Mouse (Mus musculus): Measurements from ENCODE around the gene Styx. TPM values are rescaled to one million over a fixed set of nuclear protein-coding genes. Genes with fewer than 3 reads are reported as not detected.

Styx gene
- polyA plus RNA-seq (2014; fragmentation: Nextera tagmentation; extraction: Ambion mirVana), result 58.9 and 61.4 TPM in 2 replicates

GRCm38 (mm10) chr14:45350931-45351859, at the start of gene Styx:
Gene Styx (plus strand): TSS chr14:45351093.
- peak within 1 kb of the TSS; percentile 64 for H3K9ac ChIP-seq (ENCODE audit: low read length)
- ATAC-seq (replicated peaks; ENCODE audit: low FRiP score, low TSS enrichment, low read depth) (peak; percentile 98), DNase-seq (ENCODE audit: low spot score) (peak; percentile 95)
- H3K27ac ChIP-seq (ENCODE audit: low read depth), result peak within 1 kb of the TSS; percentile 75
- whole genome bisulfite sequencing, result under 1% methylated on average over 66 of the region's 93 CpGs
- no peaks in the 10 kb centered on the region for H3K27me3 ChIP-seq (replicated peaks; ENCODE audit: control insufficient read depth, insufficient read depth, low read length)
- H3K36me3 ChIP-seq (ENCODE audit: control insufficient read depth, insufficient read depth, low read length), result peaks cover 33% of the 10 kb centered on the region
- no peaks in the 10 kb centered on the region for H3K9me3 ChIP-seq (ENCODE audit: control insufficient read depth, low read length)
- peak within 1 kb of the TSS; percentile 71 for H3K4me3 ChIP-seq (ENCODE audit: low read depth, low read length)
- peak within 1 kb of the TSS; percentile 53 for H3K4me2 ChIP-seq (ENCODE audit: low read length)
- peaks cover 13% of the 10 kb centered on the region for H3K4me1 ChIP-seq (replicated peaks; ENCODE audit: control insufficient read depth, insufficient read depth, low read length)

- H3K27ac ChIP-seq (ENCODE audit: low read depth), result no peak overlapping the region
- H3K27me3 ChIP-seq (replicated peaks; ENCODE audit: control insufficient read depth, insufficient read depth, low read length), result no peaks in the 10 kb centered on the region
- no peak overlapping the region for H3K4me2 ChIP-seq (ENCODE audit: low read length)
- no peaks in the 10 kb centered on the region for H3K9me3 ChIP-seq (ENCODE audit: control insufficient read depth, low read length)
- WGBS, result 77% methylated on average over 4 of the region's 4 CpGs
- no peak for ATAC-seq (replicated peaks; ENCODE audit: low FRiP score, low TSS enrichment, low read depth)
- H3K36me3 ChIP-seq (ENCODE audit: control insufficient read depth, insufficient read depth, low read length), result peaks cover 42% of the 10 kb centered on the region
- no peak for DNase-seq (ENCODE audit: low spot score)
- H3K9ac ChIP-seq (ENCODE audit: low read length), result no peak overlapping the region
- no peaks in the 10 kb centered on the region for H3K4me1 ChIP-seq (replicated peaks; ENCODE audit: control insufficient read depth, insufficient read depth, low read length)
- no peak overlapping the region for H3K4me3 ChIP-seq (ENCODE audit: low read depth, low read length)
Observed at GRCm38 (mm10) chr14:45303939-45304338, 47.0 kb upstream of the Styx start.

GRCm38 (mm10) chr14:45304389-45304788, 46.5 kb upstream of the Styx start:
- DNase-seq (ENCODE audit: low spot score) (no peak), ATAC-seq (replicated peaks; ENCODE audit: low FRiP score, low TSS enrichment, low read depth) (no peak)
- Histone ChIP-seq H3K27me3 (replicated peaks; ENCODE audit: control insufficient read depth, insufficient read depth, low read length) (no peaks in the 10 kb centered on the region), H3K9ac (ENCODE audit: low read length) (no peak overlapping the region), H3K27ac (ENCODE audit: low read depth) (no peak overlapping the region), H3K9me3 (ENCODE audit: control insufficient read depth, low read length) (no peaks in the 10 kb centered on the region), H3K4me1 (replicated peaks; ENCODE audit: control insufficient read depth, insufficient read depth, low read length) (no peaks in the 10 kb centered on the region), H3K36me3 (ENCODE audit: control insufficient read depth, insufficient read depth, low read length) (peaks cover 38% of the 10 kb centered on the region), H3K4me3 (ENCODE audit: low read depth, low read length) (no peak overlapping the region), H3K4me2 (ENCODE audit: low read length) (no peak overlapping the region)
- 81% methylated on average over 4 of the region's 4 CpGs for WGBS

GRCm38 (mm10) chr14:45305852-45306251, 45.0 kb upstream of the Styx start:
- no peak overlapping the region for H3K4me3 ChIP-seq (ENCODE audit: low read depth, low read length)
- H3K4me2 ChIP-seq (ENCODE audit: low read length), result no peak overlapping the region
- H3K9ac ChIP-seq (ENCODE audit: low read length), result no peak overlapping the region
- no peaks in the 10 kb centered on the region for H3K9me3 ChIP-seq (ENCODE audit: control insufficient read depth, low read length)
- DNase-seq (ENCODE audit: low spot score) (no peak), ATAC-seq (replicated peaks; ENCODE audit: low FRiP score, low TSS enrichment, low read depth) (no peak)
- WGBS, result 89% methylated on average over 5 of the region's 5 CpGs
- H3K27ac ChIP-seq (ENCODE audit: low read depth), result no peak overlapping the region
- peaks cover 26% of the 10 kb centered on the region for H3K36me3 ChIP-seq (ENCODE audit: control insufficient read depth, insufficient read depth, low read length)
- no peaks in the 10 kb centered on the region for H3K4me1 ChIP-seq (replicated peaks; ENCODE audit: control insufficient read depth, insufficient read depth, low read length)
- H3K27me3 ChIP-seq (replicated peaks; ENCODE audit: control insufficient read depth, insufficient read depth, low read length), result no peaks in the 10 kb centered on the region

GRCm38 (mm10) chr14:45307630-45308328, 43.1 kb upstream of the Styx start:
- no peak; the same call in 1 of the 2 replicates for ATAC-seq (replicated peaks; ENCODE audit: low FRiP score, low TSS enrichment, low read depth)

GRCm38 (mm10) chr14:45309646-45310045, 41.2 kb upstream of the Styx start:
- 91% methylated on average over 13 of the region's 13 CpGs for WGBS
- no peak overlapping the region for H3K4me2 ChIP-seq (ENCODE audit: low read length)
- DNase-seq (ENCODE audit: low spot score) (no peak), ATAC-seq (replicated peaks; ENCODE audit: low FRiP score, low TSS enrichment, low read depth) (no peak)
- no peaks in the 10 kb centered on the region for H3K4me1 ChIP-seq (replicated peaks; ENCODE audit: control insufficient read depth, insufficient read depth, low read length)
- no peak overlapping the region for H3K9ac ChIP-seq (ENCODE audit: low read length)
- no peak overlapping the region for H3K27ac ChIP-seq (ENCODE audit: low read depth)
- no peaks in the 10 kb centered on the region for H3K9me3 ChIP-seq (ENCODE audit: control insufficient read depth, low read length)
- peaks cover 9% of the 10 kb centered on the region; the same call in 1 of the 2 replicates for H3K36me3 ChIP-seq (ENCODE audit: control insufficient read depth, insufficient read depth, low read length)
- no peaks in the 10 kb centered on the region for H3K27me3 ChIP-seq (replicated peaks; ENCODE audit: control insufficient read depth, insufficient read depth, low read length)
- H3K4me3 ChIP-seq (ENCODE audit: low read depth, low read length), result no peak overlapping the region

More at GRCm38 (mm10) chr14:45307630-45308328, 43.1 kb upstream of the Styx start:
- H3K9ac ChIP-seq (ENCODE audit: low read length), result no peak overlapping the region
- H3K4me1 ChIP-seq (replicated peaks; ENCODE audit: control insufficient read depth, insufficient read depth, low read length), result no peaks in the 10 kb centered on the region
- WGBS, result 86% methylated on average over 8 of the region's 8 CpGs
- H3K9me3 ChIP-seq (ENCODE audit: control insufficient read depth, low read length), result no peaks in the 10 kb centered on the region
- H3K36me3 ChIP-seq (ENCODE audit: control insufficient read depth, insufficient read depth, low read length), result peaks cover 19% of the 10 kb centered on the region
- no peak overlapping the region for H3K27ac ChIP-seq (ENCODE audit: low read depth)
- no peaks in the 10 kb centered on the region for H3K27me3 ChIP-seq (replicated peaks; ENCODE audit: control insufficient read depth, insufficient read depth, low read length)
- no peak overlapping the region for H3K4me2 ChIP-seq (ENCODE audit: low read length)
- no peak for DNase-seq (ENCODE audit: low spot score)
- no peak overlapping the region for H3K4me3 ChIP-seq (ENCODE audit: low read depth, low read length)

- H3K27ac ChIP-seq (ENCODE audit: low read depth), result no peak overlapping the region
Observed at GRCm38 (mm10) chr14:45310101-45310500, 40.8 kb upstream of the Styx start.

GRCm38 (mm10) chr14:45316927-45317326, 34.0 kb upstream of the Styx start:
- 79% methylated on average over 5 of the region's 5 CpGs for WGBS
- DNase-seq (ENCODE audit: low spot score), result no peak
- Histone ChIP-seq H3K27me3 (replicated peaks; ENCODE audit: control insufficient read depth, insufficient read depth, low read length) (no peaks in the 10 kb centered on the region), H3K4me2 (ENCODE audit: low read length) (peak overlapping the region; percentile 82), H3K4me3 (ENCODE audit: low read depth, low read length) (peak overlapping the region; percentile 93), H3K9ac (ENCODE audit: low read length) (peak overlapping the region; percentile 81; the same call in 1 of the 2 replicates), H3K4me1 (replicated peaks; ENCODE audit: control insufficient read depth, insufficient read depth, low read length) (peaks cover 9% of the 10 kb centered on the region), H3K36me3 (ENCODE audit: control insufficient read depth, insufficient read depth, low read length) (no peaks in the 10 kb centered on the region), H3K9me3 (ENCODE audit: control insufficient read depth, low read length) (no peaks in the 10 kb centered on the region), H3K27ac (ENCODE audit: low read depth) (no peak overlapping the region)
- ATAC-seq (replicated peaks; ENCODE audit: low FRiP score, low TSS enrichment, low read depth), result no peak

More at GRCm38 (mm10) chr14:45310101-45310500, 40.8 kb upstream of the Styx start:
- ATAC-seq (replicated peaks; ENCODE audit: low FRiP score, low TSS enrichment, low read depth), result no peak
- no peak for DNase-seq (ENCODE audit: low spot score)
- Histone ChIP-seq H3K9me3 (ENCODE audit: control insufficient read depth, low read length) (no peaks in the 10 kb centered on the region), H3K36me3 (ENCODE audit: control insufficient read depth, insufficient read depth, low read length) (peaks cover 4% of the 10 kb centered on the region; the same call in 1 of the 2 replicates), H3K4me3 (ENCODE audit: low read depth, low read length) (no peak overlapping the region), H3K4me2 (ENCODE audit: low read length) (no peak overlapping the region), H3K27me3 (replicated peaks; ENCODE audit: control insufficient read depth, insufficient read depth, low read length) (no peaks in the 10 kb centered on the region), H3K9ac (ENCODE audit: low read length) (no peak overlapping the region), H3K4me1 (replicated peaks; ENCODE audit: control insufficient read depth, insufficient read depth, low read length) (no peaks in the 10 kb centered on the region; the same call in 1 of the 2 replicates)
- 91% methylated on average over 14 of the region's 14 CpGs for WGBS

All from intestine, embryonic 14.5 days (tissue).